Mouse (Mus musculus): ENCODE results near the gene Pcbd2. TPM values are rescaled to one million over a fixed set of nuclear protein-coding genes. Genes with fewer than 3 reads are reported as not detected.
"Not testable (repeated sequence)": the region's sequence is repeated elsewhere in the genome, so short reads cannot be mapped to it uniquely, and the experiment has no call there.

The Pcbd2 gene
- 28.2 and 30.1 TPM in 2 replicates for polyA plus RNA-seq (2012; rRNA removed)

GRCm38 (mm10) chr13:55727120-55727838 lies at the start of gene Pcbd2:
TSS of gene Pcbd2 (plus strand) at chr13:55727368.
- peak; percentile 34 to 82 for DNase-seq (ENCODE audit: extremely low spot score in 1 of 2, low spot score in 1 of 2)

- DNase-seq (ENCODE audit: extremely low spot score in 1 of 2, low spot score in 1 of 2) = no peak
Observed at GRCm38 (mm10) chr13:55682201-55682600, 45.0 kb upstream of the Pcbd2 start.

- no peak for DNase-seq (ENCODE audit: extremely low spot score in 1 of 2, low spot score in 1 of 2)
Observed at GRCm38 (mm10) chr13:55683581-55683980, 43.6 kb upstream of the Pcbd2 start.

- no peak for DNase-seq (ENCODE audit: extremely low spot score in 1 of 2, low spot score in 1 of 2)
Observed at GRCm38 (mm10) chr13:55686107-55686633, 41.0 kb upstream of the Pcbd2 start.

- DNase-seq (ENCODE audit: extremely low spot score in 1 of 2, low spot score in 1 of 2) = no peak
Observed at GRCm38 (mm10) chr13:55687927-55688602, 39.1 kb upstream of the Pcbd2 start.

GRCm38 (mm10) chr13:55692535-55693242 lies 34.5 kb upstream of the Pcbd2 start, which contains the start of gene B230219D22Rik:
TSS of gene B230219D22Rik (plus strand) at chr13:55693124.
- peak; percentile 55 to 86 for DNase-seq (ENCODE audit: extremely low spot score in 1 of 2, low spot score in 1 of 2)

- DNase-seq (ENCODE audit: extremely low spot score in 1 of 2, low spot score in 1 of 2) = no peak
Observed at GRCm38 (mm10) chr13:55693243-55693721, 33.9 kb upstream of the Pcbd2 start.

GRCm38 (mm10) chr13:55694110-55694509 lies 33.1 kb upstream of the Pcbd2 start:
- DNase-seq (ENCODE audit: extremely low spot score in 1 of 2, low spot score in 1 of 2) = peak in 1 of 2 experiments; percentile 17

GRCm38 (mm10) chr13:55695989-55696388 lies 31.2 kb upstream of the Pcbd2 start:
- not testable (repeated sequence) for DNase-seq (ENCODE audit: extremely low spot score in 1 of 2, low spot score in 1 of 2)

- no peak for DNase-seq (ENCODE audit: extremely low spot score in 1 of 2, low spot score in 1 of 2)
Observed at GRCm38 (mm10) chr13:55704301-55704700, 22.9 kb upstream of the Pcbd2 start.

- DNase-seq (ENCODE audit: extremely low spot score in 1 of 2, low spot score in 1 of 2) = no peak
Observed at GRCm38 (mm10) chr13:55712846-55713245, 14.3 kb upstream of the Pcbd2 start.

- DNase-seq (ENCODE audit: extremely low spot score in 1 of 2, low spot score in 1 of 2) = peak; percentile 68 to 89
Observed at GRCm38 (mm10) chr13:55714501-55715166, 12.5 kb upstream of the Pcbd2 start, which contains the start of gene Txndc15. TSS of gene Txndc15 (plus strand) at chr13:55714650.

- DNase-seq (ENCODE audit: extremely low spot score in 1 of 2, low spot score in 1 of 2) = no peak
Observed at GRCm38 (mm10) chr13:55715167-55715512, 12.0 kb upstream of the Pcbd2 start.

- no peak for DNase-seq (ENCODE audit: extremely low spot score in 1 of 2, low spot score in 1 of 2)
Observed at GRCm38 (mm10) chr13:55715908-55716510, 11.2 kb upstream of the Pcbd2 start.

GRCm38 (mm10) chr13:55721516-55721915 lies 5.7 kb upstream of the Pcbd2 start:
- DNase-seq (ENCODE audit: extremely low spot score in 1 of 2, low spot score in 1 of 2) = no peak

GRCm38 (mm10) chr13:55721995-55722394 lies 5.2 kb upstream of the Pcbd2 start:
- no peak for DNase-seq (ENCODE audit: extremely low spot score in 1 of 2, low spot score in 1 of 2)

- no peak for DNase-seq (ENCODE audit: extremely low spot score in 1 of 2, low spot score in 1 of 2)
Observed at GRCm38 (mm10) chr13:55726598-55727119, 509 bp upstream of the Pcbd2 start.

- DNase-seq (ENCODE audit: extremely low spot score in 1 of 2, low spot score in 1 of 2) = peak; percentile 42 to 79
Observed at GRCm38 (mm10) chr13:55727839-55728238, 671 bp downstream of the Pcbd2 start.

GRCm38 (mm10) chr13:55730716-55731115 lies 3.5 kb downstream of the Pcbd2 start:
- DNase-seq (ENCODE audit: extremely low spot score in 1 of 2, low spot score in 1 of 2) = no peak

- DNase-seq (ENCODE audit: extremely low spot score in 1 of 2, low spot score in 1 of 2) = no peak
Observed at GRCm38 (mm10) chr13:55732121-55732520, 5.0 kb downstream of the Pcbd2 start.
